Mouse (Mus musculus) liver, embryonic 14.5 days (tissue): ENCODE measurements around the gene Rbfox1. TPM values are rescaled to one million over a fixed set of nuclear protein-coding genes. Genes with fewer than 3 reads are reported as not detected.

Experiments
- ATAC-seq: fragments of 200-750 bp; cut with Nextera tagmentation; 2 replicates; pipeline ENCODE4 v1.8.0; 2017; ENCODE audit warnings: moderate number of reproducible peaks, mild to moderate bottlenecking, moderate library complexity; ENCODE audit not compliant: insufficient read depth
- DNase-seq, 3 experiments: peaks; one replicate each; pipeline ENCODE4 v3.0.0-alpha.2; 2012 to 2013; ENCODE audit warnings: low read depth in 3 of 3, low spot score in 3 of 3
- H3K27ac ChIP-seq: fragments of 300-500 bp; sonication (generic); 2 replicates; pipeline ENCODE4 v1.5.1; 2014; ENCODE audit warnings: moderate library complexity, mild to moderate bottlenecking, control low read depth, inconsistent platforms
- H3K27me3 ChIP-seq: fragments of 300-500 bp; sonication (generic); 2 replicates; pipeline ENCODE4 v1.6.1; 2014; ENCODE audit warnings: mild to moderate bottlenecking, low read length, moderate library complexity; ENCODE audit not compliant: control insufficient read depth, insufficient read depth
- H3K36me3 ChIP-seq: fragments of 300-500 bp; sonication (generic); replicated peaks from 2 replicates; pipeline ENCODE4 v1.6.1; 2014; ENCODE audit warnings: low read depth; ENCODE audit not compliant: control insufficient read depth, insufficient read depth
- H3K4me1 ChIP-seq, 2 experiments: fragments of 200-500 bp in 1 of 2; fragments of 300-500 bp in 1 of 2; sonication (generic) in 1 of 2; replicated peaks; 2 replicates each; pipeline ENCODE4 v1.6.1; 2012 to 2014; ENCODE audit warnings: antibody characterized with exemption in 1 of 2, inconsistent platforms in 1 of 2, low read length in 1 of 2; ENCODE audit not compliant: control insufficient read depth in 2 of 2, insufficient read depth in 2 of 2
- H3K4me2 ChIP-seq: fragments of 300-500 bp; sonication (generic); 2 replicates; pipeline ENCODE4 v1.6.1; 2014; ENCODE audit warnings: low read depth, mild to moderate bottlenecking, control low read depth, moderate library complexity
- H3K4me3 ChIP-seq, 2 experiments: fragments of 200-500 bp in 1 of 2; fragments of 300-500 bp in 1 of 2; sonication (generic) in 1 of 2; 2 replicates each; pipeline ENCODE4 v1.5.1; 2012 to 2014; ENCODE audit warnings: low read depth in 2 of 2, low read length in 2 of 2, mild to moderate bottlenecking in 2 of 2, control low read depth in 1 of 2, inconsistent platforms in 1 of 2, moderate library complexity in 1 of 2; ENCODE audit not compliant: insufficient read depth in 1 of 2
- H3K9ac ChIP-seq: fragments of 300-500 bp; sonication (generic); replicated peaks from 2 replicates; pipeline ENCODE4 v1.6.1; 2014; ENCODE audit warnings: mild to moderate bottlenecking, control low read depth, moderate library complexity
- H3K9me3 ChIP-seq: fragments of 300-500 bp; sonication (generic); 2 replicates; pipeline ENCODE4 v1.6.1; 2016; ENCODE audit warnings: low read length, mixed read lengths; ENCODE audit not compliant: control insufficient read depth
- CTCF ChIP-seq: IDR thresholded peaks from 2 replicates; pipeline ENCODE4 v1.5.1; 2016; ENCODE audit warnings: antibody characterized with exemption, low read depth, control low read depth
- EP300 ChIP-seq: IDR thresholded peaks from 2 replicates; pipeline ENCODE4 v1.6.1; 2016; ENCODE audit warnings: antibody characterized with exemption, low read depth
- WGBS: fragments of 180-500 bp; shearing (Covaris S2); extraction: QIAGEN DNeasy Blood & Tissue Kit; methylation state at CpG from one replicate; pipeline ENCODE4 v1.1.7; 2014; ENCODE audit not compliant: insufficient replicate concordance; 5-methylcytosine and 5-hydroxymethylcytosine counted together
- polyA plus RNA-seq, 2 experiments: library from polyadenylated mRNA; depleted of rRNA in 1 of 2; stranded (reverse) in 1 of 2; unstranded in 1 of 2; fragments of >200 nt; fragmentation: Nextera tagmentation in 1 of 2; extraction: Ambion mirVana in 1 of 2; gene quantifications; 2 replicates each; pipeline versions ENCODE4 v1.2.1 to v1.2.3; 2012 to 2014

The Rbfox1 gene
- polyA plus RNA-seq, 2 experiments: 0.02 TPM; not detected in 1

- Histone ChIP-seq H3K27me3 (no peaks in the 10 kb centered on the region), H3K27ac (no peak overlapping the region), H3K9ac (no peak overlapping the region), H3K36me3 (no peaks in the 10 kb centered on the region), H3K4me2 (no peak overlapping the region), H3K4me3 (no peak overlapping the region), H3K4me1 (no peaks in the 10 kb centered on the region), H3K9me3 (no peaks in the 10 kb centered on the region)
- DNase-seq (no peak), ATAC-seq (no peak)
- 55% methylated on average over 2 of the region's 2 CpGs for WGBS
- TF ChIP-seq CTCF (no peak), EP300 (no peak)
Observed at GRCm38 (mm10) chr16:7207599-7207998, 1322.4 kb downstream of the Rbfox1 start.

- Histone ChIP-seq H3K4me3 (no peak overlapping the region), H3K9ac (no peak overlapping the region), H3K36me3 (no peaks in the 10 kb centered on the region), H3K27ac (no peak overlapping the region), H3K27me3 (no peaks in the 10 kb centered on the region), H3K4me2 (no peak overlapping the region), H3K4me1 (no peaks in the 10 kb centered on the region), H3K9me3 (no peaks in the 10 kb centered on the region)
- no peak for DNase-seq
- no peak for ATAC-seq
- 59% methylated on average over 4 of the region's 4 CpGs for WGBS
- TF ChIP-seq CTCF (no peak), EP300 (no peak)
Observed at GRCm38 (mm10) chr16:7212756-7213155, 1327.6 kb downstream of the Rbfox1 start.

- Histone ChIP-seq H3K9me3 (no peaks in the 10 kb centered on the region), H3K36me3 (no peaks in the 10 kb centered on the region), H3K27ac (no peak overlapping the region), H3K4me3 (no peak overlapping the region), H3K4me1 (no peaks in the 10 kb centered on the region), H3K4me2 (no peak overlapping the region), H3K9ac (no peak overlapping the region), H3K27me3 (no peaks in the 10 kb centered on the region)
- ATAC-seq (no peak), DNase-seq (no peak)
- 36% methylated on average over 2 of the region's 2 CpGs for WGBS
- TF ChIP-seq CTCF (no peak), EP300 (no peak)
Observed at GRCm38 (mm10) chr16:7223265-7223664, 1338.1 kb downstream of the Rbfox1 start.

- Histone ChIP-seq H3K27ac (no peak overlapping the region), H3K4me2 (no peak overlapping the region), H3K4me3 (no peak overlapping the region), H3K36me3 (no peaks in the 10 kb centered on the region), H3K9ac (no peak overlapping the region), H3K9me3 (no peaks in the 10 kb centered on the region), H3K4me1 (no peaks in the 10 kb centered on the region), H3K27me3 (no peaks in the 10 kb centered on the region)
- no peak for TF ChIP-seq EP300
- no peak for TF ChIP-seq CTCF
- ATAC-seq: no peak
- no peak for DNase-seq
- WGBS: 59% methylated on average over 3 of the region's 3 CpGs
Observed at GRCm38 (mm10) chr16:7226000-7226399, 1340.8 kb downstream of the Rbfox1 start.

GRCm38 (mm10) chr16:7228246-7228645 is 1343.1 kb downstream of the Rbfox1 start:
- TF ChIP-seq EP300: no peak
- Histone ChIP-seq H3K4me1 (no peaks in the 10 kb centered on the region), H3K9ac (no peak overlapping the region), H3K9me3 (no peaks in the 10 kb centered on the region), H3K27me3 (no peaks in the 10 kb centered on the region), H3K27ac (no peak overlapping the region), H3K36me3 (no peaks in the 10 kb centered on the region), H3K4me3 (no peak overlapping the region), H3K4me2 (no peak overlapping the region)
- ATAC-seq (no peak), DNase-seq (no peak)
- 53% methylated on average over 5 of the region's 5 CpGs for WGBS

GRCm38 (mm10) chr16:7229232-7229631 is 1344.1 kb downstream of the Rbfox1 start:
- Histone ChIP-seq H3K9me3 (no peaks in the 10 kb centered on the region), H3K4me3 (no peak overlapping the region), H3K27me3 (no peaks in the 10 kb centered on the region), H3K9ac (no peak overlapping the region), H3K4me1 (no peaks in the 10 kb centered on the region), H3K36me3 (no peaks in the 10 kb centered on the region), H3K27ac (no peak overlapping the region), H3K4me2 (no peak overlapping the region)
- DNase-seq (no peak), ATAC-seq (no peak)
- 41% methylated on average over 4 of the region's 4 CpGs for WGBS
- TF ChIP-seq CTCF (no peak), EP300 (no peak)
